Mouse (Mus musculus) bone marrow, adult 2 months (tissue): ENCODE results near the gene Armc5. TPM values are rescaled to one million over a fixed set of nuclear protein-coding genes. Genes with fewer than 3 reads are reported as not detected.

Experiments
- H3K27ac ChIP-seq: fragments of 200-500 bp; 2 replicates; pipeline ENCODE4 v1.5.1; 2012; ENCODE audit warnings: low read depth, mild to moderate bottlenecking, control low read depth, inconsistent platforms, low read length; ENCODE audit not compliant: control insufficient read depth, poor library complexity, insufficient read depth
- H3K4me1 ChIP-seq: fragments of 200-500 bp; 2 replicates; pipeline ENCODE4 v1.6.1; 2011; ENCODE audit warnings: low read length; ENCODE audit not compliant: control insufficient read depth, insufficient read depth
- H3K4me3 ChIP-seq: fragments of 200-500 bp; replicated peaks from 2 replicates; pipeline ENCODE3; 2011; ENCODE audit warnings: mild to moderate bottlenecking, low read depth, low read length, control low read depth; ENCODE audit not compliant: control insufficient read depth
- CTCF ChIP-seq: fragments of 200-500 bp; IDR thresholded peaks from 2 replicates; pipeline ENCODE4 v1.5.1; 2011; ENCODE audit warnings: low read length, control low read depth; ENCODE audit not compliant: control insufficient read depth, insufficient read depth
- POLR2A ChIP-seq: fragments of 200-500 bp; IDR thresholded peaks from 2 replicates; pipeline ENCODE4 v1.6.1; 2011; ENCODE audit warnings: low read depth, mild to moderate bottlenecking, control low read depth, low read length, borderline replicate concordance; ENCODE audit not compliant: control insufficient read depth
- WGBS: fragments of 180-500 bp; shearing (Covaris S2); methylation state at CpG from one replicate; pipeline ENCODE4 v1.1.7; 2018; 5-methylcytosine and 5-hydroxymethylcytosine counted together
- polyA plus RNA-seq: library from polyadenylated mRNA; stranded (reverse); fragments of >200 nt; gene quantifications from 2 replicates; pipeline ENCODE4 v1.2.4, GENCODE M21; 2011; ENCODE audit warnings: low replicate concordance; ENCODE audit not compliant: missing spikeins, insufficient read depth, insufficient read length

The Armc5 gene
- polyA plus RNA-seq, 1 experiment, result 13.8 TPM

DNA sequence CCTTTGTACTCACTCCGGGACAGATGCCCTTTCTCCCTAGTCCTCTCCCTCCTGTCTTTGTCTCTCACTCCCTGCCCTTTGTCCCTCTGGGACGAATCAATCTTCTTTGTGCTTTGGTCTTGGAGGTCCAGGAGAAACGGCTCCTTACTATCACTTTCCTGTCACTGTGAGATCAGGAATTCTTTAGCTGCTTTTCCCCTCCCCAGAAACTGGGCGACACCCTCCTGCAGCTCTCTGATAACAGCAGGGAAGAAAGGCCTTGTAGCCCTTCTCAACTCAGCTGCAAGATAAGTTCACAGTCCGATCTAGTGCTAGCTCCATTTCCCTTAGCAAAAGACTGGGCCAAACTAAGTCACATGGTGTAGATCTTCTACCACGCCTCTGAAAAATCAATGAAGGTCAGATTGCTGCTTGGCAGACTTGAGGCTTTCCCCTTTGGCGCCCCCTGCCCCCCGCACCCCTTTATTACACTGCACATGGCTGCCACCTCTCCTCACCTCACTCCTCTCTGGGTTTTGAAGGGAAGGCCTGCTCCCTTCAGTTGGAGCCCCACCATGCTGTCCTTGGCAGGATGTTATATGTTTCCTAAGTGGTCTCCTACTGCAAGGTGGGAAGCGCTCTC lies 51.9 kb downstream of the Armc5 start:
- no peaks in the 10 kb centered on the region; the same call in 1 of the 2 replicates for H3K4me1 ChIP-seq
- no peak for TF ChIP-seq POLR2A
- peak; percentile 46; the same call in 1 of the 2 replicates for TF ChIP-seq CTCF
- H3K4me3 ChIP-seq, result peak overlapping the region; percentile 49
- WGBS, result 52% methylated on average over 9 of the region's 9 CpGs
- H3K27ac ChIP-seq, result peak overlapping the region; percentile 80

Other genes starting within 250 kb of the Armc5 start
- gene Pycard, start 243.5 kb upstream of the Armc5 start, polyA plus RNA-seq, result 17.7 and 19.9 TPM in 2 replicates
- 0.45 and 1.1 TPM in 2 replicates for gene Trim72, start 233.4 kb upstream of the Armc5 start, polyA plus RNA-seq
- gene Itgam, start 174.7 kb upstream of the Armc5 start, polyA plus RNA-seq, result 15.4 and 60.8 TPM in 2 replicates
- gene Gm49368, start 174.7 kb upstream of the Armc5 start, polyA plus RNA-seq, result 8.2 and 16.7 TPM in 2 replicates
- 1.2 and 9.5 TPM in 2 replicates for gene Itgax, start 107.8 kb upstream of the Armc5 start, polyA plus RNA-seq
- gene Itgad, start 83.0 kb upstream of the Armc5 start, polyA plus RNA-seq, result 5.9 and 9.8 TPM in 2 replicates
- 8.4 TPM in 1 of 2 replicates, not detected in the other for gene Cox6a2, start 31.0 kb upstream of the Armc5 start, polyA plus RNA-seq
- 1.3 and 4.7 TPM in 2 replicates for gene 9130023H24Rik, start 689 bp downstream of the Armc5 start, polyA plus RNA-seq
- 13.9 and 22.2 TPM in 2 replicates for gene Tgfb1i1, start 9.5 kb downstream of the Armc5 start, polyA plus RNA-seq
- gene Slc5a2, start 28.3 kb downstream of the Armc5 start, polyA plus RNA-seq, result 2.0 and 3.6 TPM in 2 replicates
- gene BC017158, start 60.8 kb downstream of the Armc5 start, polyA plus RNA-seq, result 20.0 and 37.3 TPM in 2 replicates
- gene Rgs10, start 181.4 kb downstream of the Armc5 start, polyA plus RNA-seq, result 89.2 and 118 TPM in 2 replicates
- 97.6 and 180 TPM in 2 replicates for gene Tial1, start 224.4 kb downstream of the Armc5 start, polyA plus RNA-seq